Mouse (Mus musculus) forebrain, embryonic 15.5 days (tissue): ENCODE results near the gene Cldn4. TPM values are rescaled to one million over a fixed set of nuclear protein-coding genes. Genes with fewer than 3 reads are reported as not detected.

Experiments
- ATAC-seq: fragments of 200-750 bp; cut with Nextera tagmentation; replicated peaks from 2 replicates; pipeline ENCODE4 v1.8.0; 2017; ENCODE audit warnings: mild to moderate bottlenecking, moderate TSS enrichment, moderate library complexity
- H3K27ac ChIP-seq: fragments of 300-500 bp; sonication (generic); replicated peaks from 2 replicates; pipeline ENCODE4 v1.5.1; 2015; ENCODE audit warnings: mild to moderate bottlenecking, inconsistent platforms
- H3K27me3 ChIP-seq: fragments of 300-500 bp; sonication (generic); 2 replicates; pipeline ENCODE4 v1.6.1; 2015; ENCODE audit warnings: inconsistent platforms
- H3K36me3 ChIP-seq: fragments of 300-500 bp; sonication (generic); 2 replicates; pipeline ENCODE4 v1.6.1; 2015; ENCODE audit warnings: mild to moderate bottlenecking, inconsistent platforms
- H3K4me1 ChIP-seq: fragments of 300-500 bp; sonication (generic); 2 replicates; pipeline ENCODE4 v1.6.1; 2015; ENCODE audit warnings: inconsistent platforms
- H3K4me2 ChIP-seq: fragments of 300-500 bp; sonication (generic); replicated peaks from 2 replicates; pipeline ENCODE4 v1.6.1; 2015; ENCODE audit warnings: mild to moderate bottlenecking, inconsistent platforms
- H3K4me3 ChIP-seq: fragments of 300-500 bp; sonication (generic); 2 replicates; pipeline ENCODE4 v1.5.1; 2015; ENCODE audit warnings: mild to moderate bottlenecking, inconsistent platforms
- H3K9ac ChIP-seq: fragments of 300-500 bp; sonication (generic); replicated peaks from 2 replicates; pipeline ENCODE4 v1.6.1; 2015; ENCODE audit warnings: mild to moderate bottlenecking, inconsistent platforms
- H3K9me3 ChIP-seq: fragments of 300-500 bp; sonication (generic); 2 replicates; pipeline ENCODE4 v1.6.1; 2016; ENCODE audit warnings: inconsistent platforms
- WGBS: fragments of 180-500 bp; shearing (Covaris S2); methylation state at CpG from one replicate; pipeline ENCODE4 v1.1.7; 2015; ENCODE audit warnings: mixed read lengths; 5-methylcytosine and 5-hydroxymethylcytosine counted together
- polyA plus RNA-seq: library from polyadenylated mRNA; unstranded; fragments of >200 nt; fragmentation: Nextera tagmentation; extraction: Ambion mirVana; gene quantifications from 2 replicates; pipeline ENCODE4 v1.2.1, GENCODE M21; 2015

Cldn4 gene
- polyA plus RNA-seq, result not detected in 2 replicates

DNA sequence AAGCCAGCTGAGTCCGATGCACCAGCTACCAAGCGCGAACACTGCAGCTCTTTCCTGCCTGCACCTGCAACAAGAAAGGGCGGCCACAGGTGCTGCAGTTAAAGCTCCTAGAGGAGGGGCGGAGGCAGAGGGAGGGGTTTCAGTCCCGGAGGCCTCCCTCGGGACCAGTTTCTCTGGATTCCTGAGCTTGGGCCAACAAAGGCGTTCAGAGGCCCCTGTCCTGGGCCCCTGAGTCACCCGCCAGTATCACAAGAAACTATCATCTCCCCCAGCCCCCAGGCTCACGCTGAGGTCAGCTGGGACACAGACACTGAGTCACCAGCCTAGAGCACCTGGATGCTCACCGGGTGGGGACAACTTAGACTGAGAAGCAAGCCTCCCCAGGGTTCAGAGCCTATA is at the start of gene Cldn4:
TSS of gene Cldn4 (minus strand) at position 78 of the 399 bp plus-strand sequence.
- ATAC-seq, result no peak
- H3K4me3 ChIP-seq, result no peak within 1 kb of the TSS

DNA sequence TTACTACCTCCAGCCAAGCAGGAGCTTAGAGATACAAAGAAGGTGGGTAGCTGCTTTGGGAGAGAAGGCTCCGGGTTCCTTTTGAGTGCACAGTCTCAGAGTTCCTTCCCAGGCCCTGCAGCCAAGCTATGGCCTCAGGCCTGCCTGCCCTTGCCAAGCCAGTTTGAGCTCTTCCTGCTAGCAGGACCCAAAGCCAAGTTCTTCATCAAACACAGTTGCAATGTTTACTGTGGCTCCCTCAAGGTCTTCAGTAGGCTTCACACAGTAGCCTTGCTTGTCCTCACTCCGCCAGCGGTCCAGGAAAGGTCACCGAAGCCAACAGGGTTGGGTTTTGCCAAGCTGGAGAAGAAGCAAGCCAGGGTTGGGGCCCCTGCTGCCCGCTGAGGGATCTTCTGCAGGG is 45.8 kb upstream of the Cldn4 start:
- Histone ChIP-seq H3K27me3 (peaks cover 6% of the 10 kb centered on the region), H3K4me3 (no peak overlapping the region)

More for the DNA sequence above, at the start of gene Cldn4:
- WGBS, result 8% methylated on average over 11 of the region's 11 CpGs
- Histone ChIP-seq H3K4me1 (0 out of 2 replicates have a peak, but pooled peaks cover 4% of the 10 kb centered on the region), H3K27ac (no peak within 1 kb of the TSS), H3K9me3 (no peaks in the 10 kb centered on the region), H3K36me3 (no peaks in the 10 kb centered on the region), H3K4me2 (no peak within 1 kb of the TSS), H3K9ac (no peak within 1 kb of the TSS), H3K27me3 (peaks cover 35% of the 10 kb centered on the region)

DNA sequence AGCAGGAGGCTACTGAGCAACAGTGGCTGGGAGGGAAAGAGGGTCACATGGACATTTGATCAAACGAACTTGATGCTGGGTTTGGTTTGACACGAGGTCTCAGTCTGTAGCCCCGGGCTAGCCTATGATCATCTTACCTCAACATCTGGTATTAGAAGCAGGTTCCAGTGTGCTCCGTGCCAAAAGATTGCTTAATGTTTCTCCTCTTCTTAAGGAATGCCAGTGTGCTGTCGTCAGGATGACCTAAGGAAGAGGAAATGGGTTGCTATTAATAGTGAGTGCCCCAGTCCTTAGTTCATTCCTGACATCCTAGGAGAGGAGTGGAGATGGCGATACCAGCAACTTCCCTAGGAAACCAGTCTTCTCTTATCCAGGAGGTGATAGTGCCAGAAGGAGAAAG is 43.0 kb upstream of the Cldn4 start:
- Histone ChIP-seq H3K4me1 (peaks cover 15% of the 10 kb centered on the region), H3K9ac (no peak overlapping the region), H3K4me3 (no peak overlapping the region), H3K9me3 (no peaks in the 10 kb centered on the region), H3K36me3 (no peaks in the 10 kb centered on the region), H3K4me2 (no peak overlapping the region), H3K27ac (no peak overlapping the region), H3K27me3 (peaks cover 34% of the 10 kb centered on the region)
- 74% methylated on average over 6 of the region's 6 CpGs for WGBS
- ATAC-seq, result no peak

More for the DNA sequence above, 45.8 kb upstream of the Cldn4 start:
- WGBS, result 84% methylated on average over 5 of the region's 5 CpGs
- Histone ChIP-seq H3K36me3 (no peaks in the 10 kb centered on the region), H3K4me1 (no peaks in the 10 kb centered on the region), H3K9me3 (no peaks in the 10 kb centered on the region), H3K27ac (no peak overlapping the region), H3K9ac (no peak overlapping the region), H3K4me2 (no peak overlapping the region)
- no peak for ATAC-seq

DNA sequence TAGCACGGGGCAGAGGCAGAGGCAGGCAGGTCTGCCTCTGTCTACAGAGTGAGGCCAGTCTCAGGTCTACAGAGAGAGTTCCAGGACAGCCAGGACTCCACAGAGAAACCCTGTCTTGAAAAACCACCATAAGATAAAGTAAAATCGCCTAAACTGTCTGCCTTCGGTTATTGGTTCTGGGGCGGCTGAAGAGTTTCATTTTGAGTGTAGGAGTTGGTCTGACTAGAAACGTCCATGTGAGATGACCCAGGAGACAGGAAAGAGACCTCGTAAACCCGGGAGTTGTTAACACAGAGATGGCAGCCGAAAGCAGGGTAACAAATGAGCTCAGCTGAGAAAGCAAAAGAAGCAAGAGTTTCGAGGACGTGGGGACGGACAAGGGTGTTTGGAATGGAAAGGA is 42.4 kb upstream of the Cldn4 start:
- peaks cover 15% of the 10 kb centered on the region for H3K4me1 ChIP-seq
- no peak for ATAC-seq
- H3K36me3 ChIP-seq, result no peaks in the 10 kb centered on the region
- no peak overlapping the region for H3K4me3 ChIP-seq
- no peak overlapping the region for H3K4me2 ChIP-seq
- WGBS, result 80% methylated on average over 11 of the region's 11 CpGs
- no peak overlapping the region for H3K9ac ChIP-seq
- H3K27ac ChIP-seq, result no peak overlapping the region
- peaks cover 38% of the 10 kb centered on the region for H3K27me3 ChIP-seq
- no peaks in the 10 kb centered on the region for H3K9me3 ChIP-seq

DNA sequence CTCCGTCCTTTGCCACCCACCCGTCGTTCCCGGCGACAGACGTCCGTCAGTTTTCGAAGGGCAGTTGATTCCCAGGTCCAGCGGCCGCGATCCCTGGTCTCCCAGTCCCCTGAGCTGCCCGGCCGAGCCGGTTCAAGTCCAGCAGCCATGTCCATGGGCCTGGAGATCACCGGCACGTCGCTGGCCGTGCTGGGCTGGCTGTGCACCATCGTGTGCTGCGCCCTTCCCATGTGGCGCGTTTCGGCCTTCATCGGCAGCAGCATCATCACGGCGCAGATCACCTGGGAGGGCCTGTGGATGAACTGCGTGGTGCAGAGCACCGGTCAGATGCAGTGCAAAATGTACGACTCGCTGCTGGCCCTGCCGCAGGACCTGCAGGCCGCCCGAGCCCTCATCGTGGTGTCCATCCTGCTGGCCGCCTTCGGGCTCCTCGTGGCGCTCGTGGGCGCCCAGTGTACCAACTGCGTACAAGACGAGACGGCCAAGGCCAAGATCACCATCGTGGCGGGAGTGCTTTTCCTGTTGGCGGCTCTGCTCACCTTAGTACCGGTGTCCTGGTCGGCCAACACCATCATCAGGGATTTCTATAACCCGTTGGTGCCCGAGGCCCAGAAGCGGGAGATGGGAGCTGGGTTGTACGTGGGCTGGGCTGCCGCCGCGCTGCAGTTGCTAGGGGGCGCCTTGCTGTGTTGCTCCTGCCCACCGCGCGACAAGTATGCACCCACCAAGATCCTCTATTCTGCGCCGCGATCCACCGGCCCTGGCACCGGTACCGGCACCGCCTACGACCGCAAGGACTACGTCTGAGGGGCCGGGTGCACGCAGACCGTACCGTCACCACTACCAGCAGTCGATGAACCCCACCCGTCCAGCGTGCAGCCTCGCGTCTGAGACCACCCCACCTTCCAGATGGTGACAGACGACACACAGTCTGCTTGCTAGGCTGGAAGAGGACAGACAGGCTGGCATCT is 39.8 kb upstream of the Cldn4 start:
- Histone ChIP-seq H3K9me3 (no peaks in the 10 kb centered on the region), H3K4me3 (peak overlapping the region; percentile 38), H3K27ac (peak overlapping the region; percentile 62), H3K4me1 (peaks cover 15% of the 10 kb centered on the region), H3K9ac (peak overlapping the region; percentile 10), H3K36me3 (no peaks in the 10 kb centered on the region), H3K4me2 (peak overlapping the region; percentile 44), H3K27me3 (peaks cover 38% of the 10 kb centered on the region)
- ATAC-seq, result peak; percentile 66
- 3% methylated on average over 79 of the region's 79 CpGs for WGBS

DNA sequence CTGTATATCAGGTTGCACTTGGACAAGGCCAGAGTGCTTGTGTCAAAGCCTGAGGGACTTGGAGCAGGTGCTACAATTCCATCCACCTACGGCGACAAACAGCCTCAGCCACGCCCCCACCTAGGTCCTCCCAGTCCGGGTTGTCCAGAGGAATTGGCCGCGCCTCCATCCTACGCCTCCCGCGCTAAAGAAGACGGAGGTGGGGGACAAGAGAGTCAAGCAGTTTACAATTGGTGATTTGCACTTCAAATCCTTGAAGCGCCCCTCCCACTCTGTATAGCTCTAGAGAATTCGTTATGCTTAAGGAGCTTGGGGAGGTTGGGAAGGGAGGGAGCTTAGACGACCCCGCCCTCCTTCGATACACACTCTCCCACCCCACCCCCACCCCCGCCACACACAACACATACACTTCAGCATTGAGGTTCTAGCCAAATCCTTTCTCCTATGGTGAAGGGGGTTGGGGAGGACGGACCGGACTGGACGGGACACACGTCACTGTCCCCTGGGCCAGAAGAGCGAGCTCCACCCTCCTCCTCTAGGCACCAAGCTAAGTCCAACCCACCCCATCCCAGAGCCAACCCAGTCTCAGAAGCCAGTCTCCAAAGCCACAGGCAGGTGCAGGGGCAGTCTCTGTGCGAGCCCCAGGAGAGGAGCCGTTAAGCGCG is 39.0 kb upstream of the Cldn4 start, which contains the start of gene Cldn3:
TSS of gene Cldn3 (plus strand) at position 582 of the 665 bp plus-strand sequence.
- H3K9me3 ChIP-seq, result no peaks in the 10 kb centered on the region
- H3K27me3 ChIP-seq, result peaks cover 38% of the 10 kb centered on the region
- peak within 1 kb of the TSS; percentile 38 for H3K4me3 ChIP-seq
- H3K27ac ChIP-seq, result peak within 1 kb of the TSS; percentile 62
- no peaks in the 10 kb centered on the region for H3K36me3 ChIP-seq
- H3K9ac ChIP-seq, result peak within 1 kb of the TSS; percentile 10
- WGBS, result under 1% methylated on average over 24 of the region's 25 CpGs
- peak; percentile 63 for ATAC-seq
- peaks cover 15% of the 10 kb centered on the region for H3K4me1 ChIP-seq
- peak within 1 kb of the TSS; percentile 44 for H3K4me2 ChIP-seq

DNA sequence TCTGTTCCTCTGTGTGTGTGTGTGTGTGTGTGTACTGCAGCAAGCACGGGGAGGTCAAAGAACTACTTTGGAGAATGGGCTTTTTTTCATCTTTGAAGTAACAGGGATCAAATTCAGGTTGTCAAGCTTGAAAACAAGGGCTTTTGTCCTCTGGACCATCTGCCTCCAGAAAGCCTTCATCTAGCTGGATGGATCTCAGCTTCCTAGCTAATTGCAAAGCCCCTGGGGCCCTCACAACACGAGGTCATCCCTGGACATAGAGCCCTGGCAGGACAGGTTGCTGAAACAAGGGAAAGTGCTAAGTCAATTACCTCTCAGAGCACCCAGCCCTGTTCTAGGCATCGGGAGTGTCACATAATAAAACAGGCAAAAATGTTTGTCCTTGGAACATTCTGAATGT is 37.0 kb upstream of the Cldn4 start:
- Histone ChIP-seq H3K36me3 (no peaks in the 10 kb centered on the region), H3K4me2 (no peak overlapping the region), H3K4me3 (no peak overlapping the region), H3K9ac (no peak overlapping the region), H3K4me1 (peaks cover 15% of the 10 kb centered on the region), H3K9me3 (no peaks in the 10 kb centered on the region), H3K27me3 (peaks cover 38% of the 10 kb centered on the region), H3K27ac (no peak overlapping the region)
- no peak for ATAC-seq
- 5% methylated on average over 3 of the region's 3 CpGs for WGBS

DNA sequence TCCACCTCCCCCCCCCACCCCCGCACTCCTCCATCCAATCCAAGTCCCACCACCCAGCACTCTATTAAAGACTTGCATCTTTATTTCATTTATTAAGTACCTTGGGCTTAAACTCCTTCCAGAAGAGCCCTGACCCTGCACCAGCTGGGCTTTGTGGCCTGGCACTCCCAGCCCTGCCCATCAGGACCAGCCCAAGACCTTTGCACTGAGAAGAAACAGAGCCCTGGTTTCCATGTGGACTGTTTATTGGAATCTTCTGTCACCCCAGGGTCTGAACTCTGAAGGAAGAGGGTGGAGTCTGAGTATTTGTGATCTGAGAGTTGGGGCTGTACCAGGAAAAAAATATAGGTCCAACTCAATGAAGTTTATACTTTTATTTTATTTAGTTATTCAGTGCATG is 36.4 kb upstream of the Cldn4 start:
- no peak overlapping the region for H3K27ac ChIP-seq
- no peaks in the 10 kb centered on the region for H3K36me3 ChIP-seq
- no peak for ATAC-seq
- H3K4me3 ChIP-seq, result no peak overlapping the region
- no peaks in the 10 kb centered on the region for H3K9me3 ChIP-seq
- peaks cover 38% of the 10 kb centered on the region for H3K27me3 ChIP-seq
- no peak overlapping the region for H3K9ac ChIP-seq
- peaks cover 15% of the 10 kb centered on the region for H3K4me1 ChIP-seq
- 95% methylated on average over 1 of the region's 1 CpGs for WGBS
- no peak overlapping the region for H3K4me2 ChIP-seq

DNA sequence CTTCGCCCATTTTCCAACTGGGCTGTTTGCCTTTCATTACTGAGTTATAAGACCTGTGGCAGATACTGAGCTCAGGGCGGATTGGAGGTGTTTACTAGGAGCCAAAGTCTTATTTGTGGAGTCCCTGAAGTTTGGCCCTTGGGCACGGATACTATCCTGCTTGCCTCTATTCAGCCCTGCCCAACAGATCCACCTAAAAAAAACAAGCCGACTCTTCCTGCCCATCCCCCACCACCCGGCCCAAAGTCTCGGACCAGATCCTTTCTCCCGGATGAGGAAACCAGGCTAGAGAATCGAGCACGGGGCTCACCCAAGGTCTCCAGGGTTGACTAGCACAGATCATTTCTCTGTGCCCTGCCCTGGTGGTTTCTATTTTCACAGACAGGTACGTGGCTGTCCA is 34.4 kb upstream of the Cldn4 start:
- Histone ChIP-seq H3K4me2 (no peak overlapping the region), H3K9ac (no peak overlapping the region), H3K9me3 (no peaks in the 10 kb centered on the region), H3K4me1 (peaks cover 7% of the 10 kb centered on the region), H3K27me3 (peaks cover 18% of the 10 kb centered on the region), H3K36me3 (no peaks in the 10 kb centered on the region), H3K4me3 (no peak overlapping the region), H3K27ac (no peak overlapping the region)
- 70% methylated on average over 10 of the region's 10 CpGs for WGBS
- no peak for ATAC-seq

DNA sequence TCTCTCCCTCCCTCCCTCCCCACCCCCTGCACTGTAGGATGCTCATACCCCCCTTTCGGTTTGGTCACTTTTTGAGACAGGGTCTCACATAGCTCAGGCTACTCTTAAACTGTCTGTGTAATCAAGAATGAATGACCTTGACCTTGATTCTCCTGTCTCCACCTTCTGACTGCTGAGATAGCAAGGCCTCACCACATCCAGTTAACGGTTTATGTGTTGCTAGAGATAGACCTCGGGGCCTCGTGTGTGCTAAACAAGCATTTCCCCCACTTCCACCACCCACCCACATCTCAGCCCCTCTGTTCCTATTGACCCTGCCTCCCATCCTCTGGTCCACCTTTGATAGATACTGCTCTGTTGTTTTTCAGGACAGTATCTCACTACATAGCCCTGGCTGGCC is 31.1 kb upstream of the Cldn4 start:
- Histone ChIP-seq H3K27ac (no peak overlapping the region), H3K9ac (no peak overlapping the region), H3K9me3 (no peaks in the 10 kb centered on the region), H3K4me3 (no peak overlapping the region), H3K27me3 (no peaks in the 10 kb centered on the region), H3K4me2 (no peak overlapping the region), H3K4me1 (no peaks in the 10 kb centered on the region), H3K36me3 (no peaks in the 10 kb centered on the region)
- no peak for ATAC-seq
- WGBS, result 86% methylated on average over 4 of the region's 4 CpGs

DNA sequence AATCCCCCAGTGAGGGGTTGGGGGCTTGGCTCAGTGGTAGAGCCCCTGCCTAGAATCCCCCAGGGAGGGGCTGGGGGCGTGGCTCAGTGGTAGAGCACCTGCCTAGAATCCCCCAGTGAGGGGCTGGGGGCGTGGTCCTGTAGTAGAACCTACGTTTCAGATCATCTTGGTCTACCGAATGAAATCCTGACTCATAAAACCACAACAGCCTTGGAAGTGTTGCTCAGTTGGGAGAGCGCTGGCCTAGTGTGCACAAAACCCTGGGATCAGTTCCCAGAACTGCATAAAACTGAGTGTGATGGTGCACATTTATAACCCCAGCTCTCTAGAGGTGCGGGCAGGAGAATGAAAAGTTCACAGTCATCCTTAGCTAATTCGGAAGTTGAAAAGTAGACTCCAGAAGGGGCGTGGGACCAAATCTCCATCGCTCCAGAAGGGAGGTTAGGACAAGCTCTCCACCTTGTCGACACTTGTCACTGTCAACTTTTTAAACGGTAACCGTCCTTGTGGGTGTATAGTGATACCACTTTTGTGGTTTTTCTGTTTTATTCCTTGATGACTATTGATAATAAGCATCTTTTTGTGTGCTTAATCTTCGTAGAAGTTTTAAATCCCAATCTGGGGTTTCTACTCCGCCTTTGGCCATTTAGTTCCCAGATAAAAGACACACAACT is 30.0 kb upstream of the Cldn4 start:
- Histone ChIP-seq H3K27me3 (no peaks in the 10 kb centered on the region), H3K36me3 (no peaks in the 10 kb centered on the region), H3K27ac (no peak overlapping the region), H3K9me3 (no peaks in the 10 kb centered on the region), H3K4me3 (no peak overlapping the region), H3K9ac (no peak overlapping the region), H3K4me2 (no peak overlapping the region), H3K4me1 (no peaks in the 10 kb centered on the region)
- ATAC-seq, result no peak
- WGBS, result 86% methylated on average over 14 of the region's 14 CpGs

DNA sequence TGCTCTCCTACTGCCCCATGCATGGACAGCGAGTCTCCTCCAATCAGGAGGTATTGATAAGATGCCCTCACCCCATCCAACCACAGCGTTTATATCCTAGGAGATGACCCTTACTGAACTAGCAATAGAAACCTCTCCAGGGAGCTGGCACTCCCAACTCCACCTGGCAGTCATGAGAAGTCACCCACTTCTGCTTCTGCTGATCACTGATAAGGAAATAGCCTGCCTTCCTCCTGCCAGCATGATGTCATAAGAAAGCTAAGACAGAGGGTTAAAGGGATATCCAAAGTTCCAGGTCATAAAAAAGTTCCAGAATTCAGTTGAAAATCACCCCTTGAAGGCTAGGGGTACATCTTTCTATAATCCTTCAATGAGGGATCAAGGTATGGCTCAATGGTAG is 29.4 kb upstream of the Cldn4 start:
- no peaks in the 10 kb centered on the region for H3K36me3 ChIP-seq
- H3K27me3 ChIP-seq, result no peaks in the 10 kb centered on the region
- ATAC-seq, result no peak
- H3K4me2 ChIP-seq, result no peak overlapping the region
- no peaks in the 10 kb centered on the region for H3K9me3 ChIP-seq
- no peak overlapping the region for H3K9ac ChIP-seq
- 87% methylated on average over 2 of the region's 2 CpGs for WGBS
- H3K4me3 ChIP-seq, result no peak overlapping the region
- H3K4me1 ChIP-seq, result no peaks in the 10 kb centered on the region
- H3K27ac ChIP-seq, result no peak overlapping the region
